ENCODE assay signal across 12 mouse cellular contexts in the genomic region with DNA sequence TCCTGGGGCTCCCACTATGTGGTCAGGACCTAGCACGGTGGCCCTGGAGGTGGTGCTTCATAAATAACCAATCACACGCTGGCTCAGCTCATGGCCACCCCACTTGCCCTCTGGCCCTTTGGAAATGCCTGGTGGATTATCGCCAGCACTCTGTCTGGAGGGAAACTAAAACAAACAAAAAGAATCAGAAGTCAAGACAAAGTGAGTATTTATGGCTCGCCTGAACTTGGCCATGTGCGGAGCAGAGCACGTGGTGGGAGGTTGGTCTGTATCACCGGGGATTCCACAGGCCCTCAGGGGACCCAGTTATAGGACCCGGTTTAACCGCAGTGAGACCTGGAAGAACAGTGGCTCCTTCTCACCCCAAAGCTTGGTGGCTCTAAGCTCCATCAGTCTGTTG.
A peak's percentile ranks its signal among the peaks of the same experiment; 100 is the strongest.
DNase-seq lines count a peak whose midpoint lies in the region; ATAC-seq lines count a peak whose summit lies in the region.
"Had no signal": no experiment of that assay in that cellular context is flagged by ENCODE, and none has a peak within 500 bp of the region (broad histone marks: within the 10 kb centered on the region; RNA-seq: fewer than 3 reads in every experiment).

No protein-coding gene starts in this region.

- ATAC-seq in stomach, embryonic 16.5 days (ENCODE audit: insufficient read depth, low FRiP score): no peak; the same call in 1 of the 2 replicates
- no peak for ATAC-seq in forebrain, embryonic 12.5 days (ENCODE audit: low FRiP score)

- H3K27ac ChIP-seq in stomach, embryonic 16.5 days (ENCODE audit: low read length): 0 out of 2 replicates have a peak overlapping the region, but pooled peaks have one; percentile 7
- H3K27ac ChIP-seq in forebrain, embryonic 12.5 days: no peak overlapping the region
- H3K27ac ChIP-seq: hindbrain, embryonic 10.5 days; neural tube, embryonic 12.5 days had no signal

- H3K36me3 ChIP-seq in stomach, embryonic 16.5 days (ENCODE audit: control insufficient read depth, insufficient read depth, low read length): no peaks in the 10 kb centered on the region
- peaks cover 2% of the 10 kb centered on the region; the same call in 1 of the 2 replicates for H3K36me3 ChIP-seq in forebrain, embryonic 12.5 days (replicated peaks)
- H3K36me3 ChIP-seq: hindbrain, embryonic 10.5 days; neural tube, embryonic 12.5 days had no signal

- H3K9ac ChIP-seq in stomach, embryonic 16.5 days (ENCODE audit: low read length): no peak overlapping the region
- no peak overlapping the region for H3K9ac ChIP-seq in forebrain, embryonic 12.5 days
- H3K9ac ChIP-seq: neural tube, embryonic 12.5 days had no signal

- H3K27me3 ChIP-seq in stomach, embryonic 16.5 days (ENCODE audit: control insufficient read depth, insufficient read depth, low read length): no peaks in the 10 kb centered on the region
- H3K27me3 ChIP-seq in forebrain, embryonic 12.5 days: 0 out of 2 replicates have a peak, but pooled peaks cover 3% of the 10 kb centered on the region
- H3K27me3 ChIP-seq: neural tube, embryonic 12.5 days had no signal

- intact Hi-C loops in heart, postnatal 25 days (cut with DNase I): loop anchor here (5.0 kb wide), 1 partner anchor 77 kb away; a partner anchor contains a TSS

- peak; percentile 74 to 84 for DNase-seq in heart, adult 18-20 months
- DNase-seq in heart, postnatal 25 days (ENCODE audit: low spot score): no peak
- peak; percentile 80 to 89 for DNase-seq in lung, adult 18-20 months
- DNase-seq in lung, postnatal 25 days (ENCODE audit: low spot score): no peak
- DNase-seq in kidney, postnatal 25 days: peak; percentile 80 to 86
- DNase-seq in layer of hippocampus, adult 8-10 months (ENCODE audit: low spot score in 2 of 2): no peak
- DNase-seq: cerebellum, adult 8-10 months; right cerebral cortex, postnatal 4 days had no signal

- no peak overlapping the region for H3K4me2 ChIP-seq in stomach, embryonic 16.5 days (ENCODE audit: low read depth, low read length)
- no peak overlapping the region for H3K4me2 ChIP-seq in forebrain, embryonic 12.5 days
- H3K4me2 ChIP-seq: neural tube, embryonic 12.5 days had no signal

- peaks cover 54% of the 10 kb centered on the region for H3K4me1 ChIP-seq in stomach, embryonic 16.5 days (ENCODE audit: control insufficient read depth, insufficient read depth, low read length)
- peaks cover 7% of the 10 kb centered on the region for H3K4me1 ChIP-seq in forebrain, embryonic 12.5 days

- H3K9me3 ChIP-seq in stomach, embryonic 16.5 days (replicated peaks; ENCODE audit: control insufficient read depth, low read length): no peaks in the 10 kb centered on the region
- no peaks in the 10 kb centered on the region for H3K9me3 ChIP-seq in forebrain, embryonic 12.5 days
- H3K9me3 ChIP-seq: hindbrain, embryonic 10.5 days; neural tube, embryonic 12.5 days had no signal

- H3K4me3 ChIP-seq in stomach, embryonic 16.5 days (replicated peaks; ENCODE audit: low read length): no peak overlapping the region
- H3K4me3 ChIP-seq in forebrain, embryonic 12.5 days (replicated peaks): no peak overlapping the region
- H3K4me3 ChIP-seq: hindbrain, embryonic 10.5 days; neural tube, embryonic 12.5 days had no signal

- 29% methylated on average over 9 of the region's 9 CpGs for WGBS in stomach, embryonic 16.5 days
- 77% methylated on average over 9 of the region's 9 CpGs for WGBS in forebrain, embryonic 12.5 days

Comparison
In these comparisons a context has a peak if more than half of its experiments do, and no peak if none do; other contexts are left out.
1. DNase-seq: peak in heart, adult 18-20 months (2 of 2), lung, adult 18-20 months (2 of 2) and kidney, postnatal 25 days (2 of 2); none in heart, postnatal 25 days (single experiment), lung, postnatal 25 days (single experiment) and layer of hippocampus, adult 8-10 months (0 of 2).